Mouse (Mus musculus) neural tube, embryonic 12.5 days (tissue): ENCODE measurements around the gene Stra6l. TPM values are rescaled to one million over a fixed set of nuclear protein-coding genes. Genes with fewer than 3 reads are reported as not detected.

ENCODE experiments used
- ATAC-seq: fragments of 200-750 bp; cut with Nextera tagmentation; 2 replicates; pipeline ENCODE4 v1.8.0; 2017; ENCODE audit warnings: low read depth, mild to moderate bottlenecking, moderate TSS enrichment, moderate library complexity; ENCODE audit not compliant: low FRiP score
- H3K27ac ChIP-seq: fragments of 300-500 bp; sonication (generic); 2 replicates; pipeline ENCODE4 v1.5.1; 2016
- H3K27me3 ChIP-seq: fragments of 300-500 bp; sonication (generic); replicated peaks from 2 replicates; pipeline ENCODE4 v1.6.1; 2016; ENCODE audit warnings: mild to moderate bottlenecking
- H3K36me3 ChIP-seq: fragments of 300-500 bp; sonication (generic); 2 replicates; pipeline ENCODE4 v1.6.1; 2016; ENCODE audit warnings: mild to moderate bottlenecking
- H3K4me1 ChIP-seq: fragments of 300-500 bp; sonication (generic); 2 replicates; pipeline ENCODE4 v1.6.1; 2016
- H3K4me2 ChIP-seq: fragments of 300-500 bp; sonication (generic); replicated peaks from 2 replicates; pipeline ENCODE4 v1.6.1; 2016; ENCODE audit warnings: mild to moderate bottlenecking
- H3K4me3 ChIP-seq: fragments of 300-500 bp; sonication (generic); 2 replicates; pipeline ENCODE4 v1.5.1; 2016
- H3K9ac ChIP-seq: fragments of 300-500 bp; sonication (generic); 2 replicates; pipeline ENCODE4 v1.6.1; 2016; ENCODE audit warnings: mild to moderate bottlenecking
- H3K9me3 ChIP-seq: fragments of 300-500 bp; sonication (generic); 2 replicates; pipeline ENCODE4 v1.6.1; 2016; ENCODE audit warnings: mild to moderate bottlenecking
- WGBS: fragments of 180-500 bp; shearing (Covaris S2); methylation state at CpG from one replicate; pipeline ENCODE4 v1.1.7; 2016; 5-methylcytosine and 5-hydroxymethylcytosine counted together
- polyA plus RNA-seq: library from polyadenylated mRNA; unstranded; fragments of >200 nt; fragmentation: Nextera tagmentation; extraction: Ambion mirVana; gene quantifications from 2 replicates; pipeline ENCODE4 v1.2.1, GENCODE M21; 2016

The Stra6l gene
- polyA plus RNA-seq, 1 experiment from 2014 or later: 7.3 TPM

- no peaks in the 10 kb centered on the region for H3K9me3 ChIP-seq
- 10% methylated on average over 11 of the region's 11 CpGs for WGBS
- H3K27me3 ChIP-seq: peaks cover 36% of the 10 kb centered on the region
- H3K4me2 ChIP-seq: peak overlapping the region; percentile 80
- H3K4me1 ChIP-seq: peaks cover 68% of the 10 kb centered on the region
- H3K9ac ChIP-seq: peak overlapping the region; percentile 93
- peak overlapping the region; percentile 69; the same call in 1 of the 2 replicates for H3K4me3 ChIP-seq
- peaks cover 12% of the 10 kb centered on the region; the same call in 1 of the 2 replicates for H3K36me3 ChIP-seq
- peak overlapping the region; percentile 94 for H3K27ac ChIP-seq
- ATAC-seq: no peak
Measured at GRCm38 (mm10) chr4:45822781-45823575, 25.5 kb upstream of the Stra6l start.

GRCm38 (mm10) chr4:45824049-45824760 lies 24.3 kb upstream of the Stra6l start:
- peaks cover 12% of the 10 kb centered on the region; the same call in 1 of the 2 replicates for H3K36me3 ChIP-seq
- H3K4me2 ChIP-seq: peak overlapping the region; percentile 80
- ATAC-seq: peak; percentile 45
- H3K9ac ChIP-seq: peak overlapping the region; percentile 93
- peaks cover 63% of the 10 kb centered on the region for H3K4me1 ChIP-seq
- peak overlapping the region; percentile 94 for H3K27ac ChIP-seq
- H3K4me3 ChIP-seq: peak overlapping the region; percentile 69
- peaks cover 43% of the 10 kb centered on the region for H3K27me3 ChIP-seq
- 2% methylated on average over 10 of the region's 10 CpGs for WGBS
- no peaks in the 10 kb centered on the region for H3K9me3 ChIP-seq

GRCm38 (mm10) chr4:45824761-45825556 lies 23.5 kb upstream of the Stra6l start:
- peak overlapping the region; percentile 93 for H3K9ac ChIP-seq
- H3K27ac ChIP-seq: peak overlapping the region; percentile 94
- H3K9me3 ChIP-seq: no peaks in the 10 kb centered on the region
- H3K4me1 ChIP-seq: peaks cover 56% of the 10 kb centered on the region
- H3K36me3 ChIP-seq: peaks cover 12% of the 10 kb centered on the region; the same call in 1 of the 2 replicates
- peaks cover 43% of the 10 kb centered on the region for H3K27me3 ChIP-seq
- 23% methylated on average over 14 of the region's 14 CpGs for WGBS
- H3K4me2 ChIP-seq: peak overlapping the region; percentile 80
- H3K4me3 ChIP-seq: peak overlapping the region; percentile 69
- ATAC-seq: no peak

- ATAC-seq: no peak; the same call in 1 of the 2 replicates
- Histone ChIP-seq H3K4me2 (peak within 1 kb of the TSS; percentile 80), H3K4me3 (peak within 1 kb of the TSS; percentile 69), H3K27ac (peak within 1 kb of the TSS; percentile 94), H3K4me1 (peaks cover 58% of the 10 kb centered on the region), H3K9me3 (no peaks in the 10 kb centered on the region), H3K9ac (peak within 1 kb of the TSS; percentile 93), H3K36me3 (peaks cover 4% of the 10 kb centered on the region; the same call in 1 of the 2 replicates), H3K27me3 (peaks cover 43% of the 10 kb centered on the region)
- WGBS: 1% methylated on average over 90 of the region's 91 CpGs
Measured at GRCm38 (mm10) chr4:45826275-45827040, 22.0 kb upstream of the Stra6l start, which contains the start of gene Igfbpl1. Gene Igfbpl1, minus strand, starts transcription at chr4:45826923.

- no peaks in the 10 kb centered on the region for H3K9me3 ChIP-seq
Measured at GRCm38 (mm10) chr4:45829907-45830759, 18.3 kb upstream of the Stra6l start.

GRCm38 (mm10) chr4:45831996-45832395 lies 16.5 kb upstream of the Stra6l start:
- H3K9ac ChIP-seq: no peak overlapping the region
- no peak overlapping the region for H3K4me3 ChIP-seq
- no peaks in the 10 kb centered on the region for H3K9me3 ChIP-seq
- no peak for ATAC-seq
- no peak overlapping the region for H3K4me2 ChIP-seq
- peaks cover 31% of the 10 kb centered on the region for H3K4me1 ChIP-seq
- H3K36me3 ChIP-seq: no peaks in the 10 kb centered on the region
- no peak overlapping the region for H3K27ac ChIP-seq
- peaks cover 19% of the 10 kb centered on the region for H3K27me3 ChIP-seq
- 81% methylated on average over 7 of the region's 7 CpGs for WGBS

More at GRCm38 (mm10) chr4:45829907-45830759, 18.3 kb upstream of the Stra6l start:
- peak overlapping the region; percentile 24 for H3K4me2 ChIP-seq
- H3K4me1 ChIP-seq: peaks cover 39% of the 10 kb centered on the region
- H3K27me3 ChIP-seq: peaks cover 35% of the 10 kb centered on the region
- peak; percentile 55 for ATAC-seq
- 29% methylated on average over 13 of the region's 13 CpGs for WGBS
- no peak overlapping the region for H3K9ac ChIP-seq
- H3K4me3 ChIP-seq: no peak overlapping the region
- no peaks in the 10 kb centered on the region for H3K36me3 ChIP-seq
- H3K27ac ChIP-seq: peak overlapping the region; percentile 88

- Histone ChIP-seq H3K9me3 (no peaks in the 10 kb centered on the region), H3K27ac (no peak overlapping the region), H3K9ac (no peak overlapping the region), H3K4me3 (no peak overlapping the region), H3K4me1 (peaks cover 27% of the 10 kb centered on the region), H3K4me2 (no peak overlapping the region), H3K27me3 (peaks cover 5% of the 10 kb centered on the region; the same call in 1 of the 2 replicates), H3K36me3 (no peaks in the 10 kb centered on the region)
- ATAC-seq: no peak
- WGBS: 37% methylated on average over 5 of the region's 5 CpGs
Measured at GRCm38 (mm10) chr4:45833461-45833860, 15.0 kb upstream of the Stra6l start.

GRCm38 (mm10) chr4:45844355-45844754 lies 4.1 kb upstream of the Stra6l start:
- Histone ChIP-seq H3K27me3 (no peaks in the 10 kb centered on the region), H3K9me3 (no peaks in the 10 kb centered on the region), H3K9ac (no peak overlapping the region), H3K27ac (no peak overlapping the region), H3K4me1 (peaks cover 9% of the 10 kb centered on the region; the same call in 1 of the 2 replicates), H3K4me3 (no peak overlapping the region), H3K4me2 (no peak overlapping the region), H3K36me3 (no peaks in the 10 kb centered on the region)
- no peak for ATAC-seq
- 54% methylated on average over 14 of the region's 14 CpGs for WGBS

- 93% methylated on average over 2 of the region's 2 CpGs for WGBS
Measured at GRCm38 (mm10) chr4:45846263-45846662, 2.2 kb upstream of the Stra6l start.

GRCm38 (mm10) chr4:45848825-45849156 lies 327 bp downstream of the Stra6l start:
- no peak for ATAC-seq
- Histone ChIP-seq H3K9ac (no peak overlapping the region), H3K9me3 (no peaks in the 10 kb centered on the region), H3K27ac (no peak overlapping the region), H3K4me2 (peak overlapping the region; percentile 36), H3K36me3 (no peaks in the 10 kb centered on the region), H3K4me3 (no peak overlapping the region), H3K27me3 (no peaks in the 10 kb centered on the region), H3K4me1 (peaks cover 29% of the 10 kb centered on the region)
- WGBS: 10% methylated on average over 10 of the region's 10 CpGs

More at GRCm38 (mm10) chr4:45846263-45846662, 2.2 kb upstream of the Stra6l start:
- Histone ChIP-seq H3K36me3 (no peaks in the 10 kb centered on the region), H3K4me2 (no peak overlapping the region), H3K9ac (no peak overlapping the region), H3K4me3 (no peak overlapping the region), H3K9me3 (no peaks in the 10 kb centered on the region), H3K27me3 (no peaks in the 10 kb centered on the region), H3K27ac (no peak overlapping the region), H3K4me1 (peaks cover 18% of the 10 kb centered on the region; the same call in 1 of the 2 replicates)
- ATAC-seq: no peak
